Mouse (Mus musculus) G1E (cell line): ENCODE results near the gene Ndufb7.

Experiments used
- CTCF ChIP-seq: IDR thresholded peaks from 2 replicates; pipeline ENCODE4 v1.5.1; 2012; ENCODE audit warnings: low read depth, low read length, inconsistent platforms, mixed read lengths
- GATA1 ChIP-seq: IDR thresholded peaks from 2 replicates; pipeline ENCODE4 v1.6.1; 2012; ENCODE audit warnings: borderline replicate concordance, low read length, inconsistent platforms, mixed read lengths
- GATA2 ChIP-seq: IDR thresholded peaks from 2 replicates; pipeline ENCODE4 v1.6.1; 2012; ENCODE audit warnings: low read depth, low read length, inconsistent platforms, borderline replicate concordance
- POLR2AphosphoS5 ChIP-seq: IDR thresholded peaks from 2 replicates; pipeline ENCODE4 v1.6.1; 2012; ENCODE audit warnings: low read depth, low read length, inconsistent platforms; ENCODE audit not compliant: insufficient replicate concordance
- TAL1 ChIP-seq: conservative IDR thresholded peaks from 2 replicates; pipeline ENCODE4 v1.6.1; 2012; ENCODE audit warnings: low read depth, low read length, inconsistent platforms, mixed read lengths

DNA sequence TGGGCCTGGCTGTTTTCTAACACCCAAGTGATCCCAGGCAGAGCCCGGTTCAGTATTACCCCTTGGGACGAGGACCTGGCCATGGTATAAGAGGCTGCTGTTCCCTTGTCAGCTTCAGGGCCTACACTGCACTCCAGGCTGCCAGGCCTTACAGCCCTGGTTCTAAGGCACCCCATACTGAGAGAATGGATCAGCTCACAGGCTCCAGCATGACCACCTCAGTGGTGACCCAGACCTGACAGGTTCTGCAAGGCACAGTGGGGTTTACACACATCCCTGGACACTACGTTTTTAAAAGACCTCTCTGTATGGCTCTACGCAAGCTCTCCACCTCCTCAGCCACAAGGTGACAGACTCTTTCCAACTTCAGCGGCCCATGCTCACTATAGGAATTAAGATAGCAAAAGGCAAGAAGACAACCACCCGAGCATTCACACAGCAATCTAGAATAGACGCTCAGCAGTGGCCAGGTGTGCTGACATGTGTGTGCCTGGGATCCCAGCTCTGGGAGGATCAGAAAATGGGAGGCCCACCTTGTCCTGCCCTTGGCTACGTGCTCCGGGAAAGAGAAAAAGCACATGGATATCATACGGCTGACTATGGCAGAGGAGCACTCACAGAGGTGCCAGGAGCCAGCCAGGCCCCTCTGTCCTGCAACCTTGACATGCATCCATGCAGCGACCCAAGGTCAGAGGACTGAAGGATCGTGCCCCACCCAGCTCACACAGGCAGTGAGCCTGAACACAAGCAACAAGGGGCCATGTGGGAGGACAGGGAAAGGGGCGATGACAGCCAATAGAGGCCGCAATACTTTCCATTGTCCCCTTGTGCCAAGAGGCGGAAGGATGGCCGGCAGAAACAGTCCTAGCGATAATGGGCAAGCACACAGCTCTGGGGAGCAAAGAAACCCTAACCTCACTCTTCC is 11.9 kb downstream of the Ndufb7 start:
- no peak for TF ChIP-seq CTCF
- no peak for TF ChIP-seq GATA1
- no peak for TF ChIP-seq POLR2AphosphoS5
- no peak for TF ChIP-seq TAL1
- TF ChIP-seq GATA2, result no peak
